Mouse (Mus musculus) intestine, embryonic 15.5 days (tissue): ENCODE measurements around the gene DXBay18. TPM values are rescaled to one million over a fixed set of nuclear protein-coding genes. Genes with fewer than 3 reads are reported as not detected.
A peak's percentile ranks its signal among the peaks of the same experiment; 100 is the strongest.
"Not testable (repeated sequence)": the region's sequence is repeated elsewhere in the genome, so short reads cannot be mapped to it uniquely, and the experiment has no call there.

Source experiments
- ATAC-seq: fragments of 200-750 bp; cut with Nextera tagmentation; 2 replicates; pipeline ENCODE4 v1.8.0; 2017; ENCODE audit warnings: moderate TSS enrichment, moderate library complexity
- H3K27ac ChIP-seq: fragments of 300-500 bp; sonication (generic); 2 replicates; pipeline ENCODE4 v1.5.1; 2015; ENCODE audit warnings: mild to moderate bottlenecking, inconsistent platforms
- H3K27me3 ChIP-seq: fragments of 300-500 bp; sonication (generic); replicated peaks from 2 replicates; pipeline ENCODE4 v1.6.1; 2015; ENCODE audit warnings: inconsistent platforms
- H3K36me3 ChIP-seq: fragments of 300-500 bp; sonication (generic); 2 replicates; pipeline ENCODE4 v1.6.1; 2015; ENCODE audit warnings: inconsistent platforms
- H3K4me1 ChIP-seq: fragments of 300-500 bp; sonication (generic); replicated peaks from 2 replicates; pipeline ENCODE4 v1.6.1; 2015; ENCODE audit warnings: inconsistent platforms
- H3K4me2 ChIP-seq: fragments of 300-500 bp; sonication (generic); replicated peaks from 2 replicates; pipeline ENCODE4 v1.6.1; 2015; ENCODE audit warnings: mild to moderate bottlenecking, inconsistent platforms
- H3K4me3 ChIP-seq: fragments of 300-500 bp; sonication (generic); replicated peaks from 2 replicates; pipeline ENCODE4 v1.5.1; 2015; ENCODE audit warnings: inconsistent platforms
- H3K9ac ChIP-seq: fragments of 300-500 bp; sonication (generic); 2 replicates; pipeline ENCODE4 v1.6.1; 2015; ENCODE audit warnings: inconsistent platforms
- H3K9me3 ChIP-seq: fragments of 300-500 bp; sonication (generic); 2 replicates; pipeline ENCODE4 v1.6.1; 2016; ENCODE audit warnings: inconsistent platforms
- WGBS: fragments of 180-500 bp; shearing (Covaris S2); methylation state at CpG from one replicate; pipeline ENCODE4 v1.1.7; 2015; 5-methylcytosine and 5-hydroxymethylcytosine counted together
- polyA plus RNA-seq: library from polyadenylated mRNA; unstranded; fragments of >200 nt; fragmentation: Nextera tagmentation; extraction: Ambion mirVana; gene quantifications from 2 replicates; pipeline ENCODE4 v1.2.1, GENCODE M21; 2015

The DXBay18 gene
- polyA plus RNA-seq: not detected in 2 replicates

GRCm38 (mm10) chrX:73149350-73149749, at the start of gene DXBay18:
TSS of gene DXBay18 (minus strand) at chrX:73149450.
- H3K9me3 ChIP-seq, H3K27me3 ChIP-seq, H3K9ac ChIP-seq, H3K4me3 ChIP-seq, H3K27ac ChIP-seq, ATAC-seq, H3K36me3 ChIP-seq, H3K4me2 ChIP-seq, H3K4me1 ChIP-seq: not testable (repeated sequence)
- no CpG with 5 or more reads among the region's 7 CpGs for WGBS

- not testable (repeated sequence) for H3K4me1 ChIP-seq, H3K27ac ChIP-seq, ATAC-seq, H3K9me3 ChIP-seq, H3K27me3 ChIP-seq, H3K9ac ChIP-seq, H3K4me2 ChIP-seq, H3K36me3 ChIP-seq, H3K4me3 ChIP-seq
- 75% methylated on average over 12 of the region's 12 CpGs for WGBS
Measured at GRCm38 (mm10) chrX:73191934-73192333, 42.7 kb upstream of the DXBay18 start, which contains the start of gene Xlr3b. TSS of gene Xlr3b (plus strand) at chrX:73192207.

- H3K27me3 ChIP-seq, ATAC-seq, H3K9me3 ChIP-seq, H3K4me3 ChIP-seq, H3K4me1 ChIP-seq, H3K27ac ChIP-seq, H3K9ac ChIP-seq, H3K4me2 ChIP-seq, H3K36me3 ChIP-seq: not testable (repeated sequence)
- WGBS: 76% methylated on average over 6 of the region's 15 CpGs
Measured at GRCm38 (mm10) chrX:73176889-73177288, 27.6 kb upstream of the DXBay18 start, which contains the start of gene Spin2d. TSS of gene Spin2d (minus strand) at chrX:73176989.

- H3K4me3 ChIP-seq, H3K9ac ChIP-seq, H3K4me2 ChIP-seq, H3K9me3 ChIP-seq, H3K4me1 ChIP-seq, ATAC-seq, H3K27me3 ChIP-seq, H3K27ac ChIP-seq, H3K36me3 ChIP-seq: not testable (repeated sequence)
- no CpG with 5 or more reads among the region's 20 CpGs for WGBS
Measured at GRCm38 (mm10) chrX:73148496-73148895, 754 bp downstream of the DXBay18 start, which contains the start of gene Xlr5b. TSS of gene Xlr5b (plus strand) at chrX:73148796.

GRCm38 (mm10) chrX:73143218-73143618, 6.0 kb downstream of the DXBay18 start:
- H3K27ac ChIP-seq, H3K4me3 ChIP-seq, H3K36me3 ChIP-seq, H3K4me2 ChIP-seq, H3K9ac ChIP-seq, H3K27me3 ChIP-seq, H3K9me3 ChIP-seq, H3K4me1 ChIP-seq: not testable (repeated sequence)
- WGBS: no CpG with 5 or more reads among the region's 7 CpGs
- ATAC-seq: peak; percentile 67

GRCm38 (mm10) chrX:73122859-73123829, 26.1 kb downstream of the DXBay18 start:
- H3K4me2 ChIP-seq, H3K36me3 ChIP-seq: not testable (repeated sequence)
- ATAC-seq: peak; percentile 78

GRCm38 (mm10) chrX:73116747-73117146, 32.5 kb downstream of the DXBay18 start, which contains the start of gene Gm14685:
TSS of gene Gm14685 (plus strand) at chrX:73117047.
- H3K4me3 ChIP-seq, H3K9ac ChIP-seq, H3K9me3 ChIP-seq, H3K27me3 ChIP-seq, H3K4me1 ChIP-seq, H3K36me3 ChIP-seq, ATAC-seq, H3K4me2 ChIP-seq, H3K27ac ChIP-seq: not testable (repeated sequence)
- no CpG with 5 or more reads among the region's 7 CpGs for WGBS

More at GRCm38 (mm10) chrX:73122859-73123829, 26.1 kb downstream of the DXBay18 start:
- not testable (repeated sequence) for H3K27ac ChIP-seq, H3K4me1 ChIP-seq, H3K27me3 ChIP-seq, H3K9ac ChIP-seq, H3K9me3 ChIP-seq, H3K4me3 ChIP-seq
- no CpG with 5 or more reads among the region's 12 CpGs for WGBS

GRCm38 (mm10) chrX:73096941-73097508, 52.2 kb downstream of the DXBay18 start, which contains the start of gene Xlr3a:
TSS of gene Xlr3a (minus strand) at chrX:73097095.
- not testable (repeated sequence) for H3K27me3 ChIP-seq, ATAC-seq, H3K9me3 ChIP-seq, H3K27ac ChIP-seq, H3K4me3 ChIP-seq, H3K9ac ChIP-seq, H3K4me2 ChIP-seq, H3K4me1 ChIP-seq, H3K36me3 ChIP-seq
- 68% methylated on average over 13 of the region's 13 CpGs for WGBS

Other genes with a start within 250 kb of the DXBay18 start
- gene Cetn2, start 231.0 kb downstream of the DXBay18 start, polyA plus RNA-seq: 61.7 and 69.3 TPM in 2 replicates
- gene Nsdhl, start 230.9 kb downstream of the DXBay18 start, polyA plus RNA-seq: 43.0 and 44.8 TPM in 2 replicates
- 6.8 and 6.9 TPM in 2 replicates for gene Zfp185, start 162.1 kb downstream of the DXBay18 start, polyA plus RNA-seq
- gene Pnma5, start 112.3 kb downstream of the DXBay18 start, polyA plus RNA-seq: 0.09 TPM in 1 of 2 replicates, not detected in the other
- gene Pnma3, start 84.7 kb downstream of the DXBay18 start, polyA plus RNA-seq: 0.16 TPM in 1 of 2 replicates, not detected in the other
- 2.3 and 2.4 TPM in 2 replicates for gene Xlr4a, start 67.0 kb downstream of the DXBay18 start, polyA plus RNA-seq
- 6.2 and 7.5 TPM in 2 replicates for gene Xlr3a, start 52.4 kb downstream of the DXBay18 start, polyA plus RNA-seq
- gene Gm14685, start 32.4 kb downstream of the DXBay18 start, polyA plus RNA-seq: 0.13 and 0.24 TPM in 2 replicates
- gene Xlr5b, start 654 bp downstream of the DXBay18 start, polyA plus RNA-seq: 0.24 TPM in 1 of 2 replicates, not detected in the other
- gene Spin2d, start 27.5 kb upstream of the DXBay18 start, polyA plus RNA-seq: not detected in 2 replicates
- 9.0 and 9.8 TPM in 2 replicates for gene Xlr3b, start 42.8 kb upstream of the DXBay18 start, polyA plus RNA-seq
- 1.0 and 1.4 TPM in 2 replicates for gene Xlr4b, start 64.9 kb upstream of the DXBay18 start, polyA plus RNA-seq
- gene F8a, start 78.8 kb upstream of the DXBay18 start, polyA plus RNA-seq: 13.4 and 14.6 TPM in 2 replicates
- 0.84 and 0.91 TPM in 2 replicates for gene Xlr4c, start 93.7 kb upstream of the DXBay18 start, polyA plus RNA-seq
- not detected in 2 replicates for gene Xlr3c, start 115.9 kb upstream of the DXBay18 start, polyA plus RNA-seq
- 0.50 TPM in 1 of 2 replicates, not detected in the other for gene Xlr5a, start 143.5 kb upstream of the DXBay18 start, polyA plus RNA-seq
- gene Xlr5c, start 143.5 kb upstream of the DXBay18 start, polyA plus RNA-seq: 0.19 and 0.29 TPM in 2 replicates
- not detected in 2 replicates for gene Gm45015, start 187.4 kb upstream of the DXBay18 start, polyA plus RNA-seq
- gene Zfp275, start 193.2 kb upstream of the DXBay18 start, polyA plus RNA-seq: 9.9 and 10.2 TPM in 2 replicates
- not detected in 2 replicates for gene Gm18336, start 249.3 kb upstream of the DXBay18 start, polyA plus RNA-seq